Mouse (Mus musculus) spleen, adult 2 months (tissue): ENCODE data around the gene Pear1. TPM values are rescaled to one million over a fixed set of nuclear protein-coding genes. Genes with fewer than 3 reads are reported as not detected.

ENCODE experiments used
- DNase-seq, 2 experiments: peaks; one replicate each; pipeline versions ENCODE4 v3.0.0 to v3.0.0-alpha.2; 2012 to 2021; ENCODE audit warnings: low spot score in 2 of 2, low read depth in 1 of 2
- H3K27ac ChIP-seq: fragments of 200-500 bp; 2 replicates; pipeline ENCODE4 v1.5.1; 2012; ENCODE audit warnings: low read length, inconsistent platforms; ENCODE audit not compliant: insufficient read depth
- H3K27me3 ChIP-seq: fragments of 200-500 bp; 2 replicates; pipeline ENCODE4 v1.6.1; 2012; ENCODE audit warnings: mild to moderate bottlenecking, moderate library complexity, low read length, inconsistent platforms; ENCODE audit not compliant: control insufficient read depth, insufficient read depth
- H3K36me3 ChIP-seq: fragments of 200-500 bp; 2 replicates; pipeline ENCODE4 v1.6.1; 2012; ENCODE audit warnings: mild to moderate bottlenecking, low read length, inconsistent platforms; ENCODE audit not compliant: control insufficient read depth, insufficient read depth
- H3K4me1 ChIP-seq: fragments of 200-500 bp; 2 replicates; pipeline ENCODE4 v1.6.1; 2011; ENCODE audit warnings: inconsistent platforms; ENCODE audit not compliant: control insufficient read depth, insufficient read depth, insufficient read length
- H3K4me3 ChIP-seq: fragments of 200-500 bp; 2 replicates; pipeline ENCODE4 v1.5.1; 2011; ENCODE audit warnings: mild to moderate bottlenecking, inconsistent platforms; ENCODE audit not compliant: insufficient read depth, insufficient read length; ENCODE audit errors: extremely low read depth
- CTCF ChIP-seq: fragments of 200-500 bp; IDR thresholded peaks from 2 replicates; pipeline ENCODE4 v1.5.1; 2011; ENCODE audit warnings: mild to moderate bottlenecking, inconsistent platforms; ENCODE audit not compliant: insufficient read depth, insufficient read length, insufficient replicate concordance; ENCODE audit errors: extremely low read depth
- POLR2A ChIP-seq: fragments of 200-500 bp; IDR thresholded peaks from 2 replicates; pipeline ENCODE4 v1.6.1; 2011; ENCODE audit warnings: low read depth, low read length, inconsistent platforms
- WGBS: fragments of 180-500 bp; shearing (Covaris S2); methylation state at CpG from one replicate; pipeline ENCODE4 v1.1.7; 2018; 5-methylcytosine and 5-hydroxymethylcytosine counted together
- polyA plus RNA-seq: library from polyadenylated mRNA; depleted of rRNA; stranded (reverse); fragments of >200 nt; gene quantifications from 2 replicates; pipeline ENCODE4 v1.2.3, GENCODE M21; 2012

The Pear1 gene
- polyA plus RNA-seq, 1 experiment: 63.8 TPM

- no peaks in the 10 kb centered on the region for H3K27me3 ChIP-seq
- H3K36me3 ChIP-seq: no peaks in the 10 kb centered on the region
- no peak for DNase-seq
- H3K4me1 ChIP-seq: no peaks in the 10 kb centered on the region
- no peak overlapping the region for H3K27ac ChIP-seq
- WGBS: 70% methylated on average over 7 of the region's 7 CpGs
- TF ChIP-seq POLR2A (no peak), CTCF (no peak)
- no peak overlapping the region for H3K4me3 ChIP-seq
These were observed 8.2 kb upstream of the Pear1 start for GRCm38 (mm10) chr3:87832109-87832859.

DNA sequence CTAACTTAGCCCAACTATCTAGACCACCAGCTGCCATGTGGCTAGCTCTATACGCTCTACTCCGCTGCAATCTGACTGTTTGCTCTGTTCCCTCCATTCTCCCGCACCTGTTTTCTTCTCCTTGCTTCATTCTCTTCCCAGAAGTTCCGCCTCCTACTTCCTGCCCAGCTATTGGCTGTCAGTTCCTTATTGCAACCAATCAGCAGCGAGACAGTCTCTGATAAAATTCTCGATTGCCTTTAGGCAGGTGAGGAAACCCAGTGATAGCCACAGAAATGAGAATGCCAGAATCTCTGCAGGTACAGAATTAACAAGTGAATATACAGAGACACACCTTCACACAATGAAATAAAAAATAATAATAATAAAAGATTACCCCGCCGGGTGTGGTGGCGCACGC is 4.9 kb upstream of the Pear1 start:
- Histone ChIP-seq H3K4me1 (no peaks in the 10 kb centered on the region), H3K27me3 (no peaks in the 10 kb centered on the region), H3K27ac (no peak overlapping the region), H3K4me3 (no peak overlapping the region), H3K36me3 (no peaks in the 10 kb centered on the region)
- TF ChIP-seq CTCF (no peak), POLR2A (no peak)
- WGBS: 56% methylated on average over 10 of the region's 10 CpGs
- no peak for DNase-seq

GRCm38 (mm10) chr3:87828435-87828834 is 4.3 kb upstream of the Pear1 start:
- no peak for TF ChIP-seq CTCF
- no peak for TF ChIP-seq POLR2A
- no peak for DNase-seq
- no peaks in the 10 kb centered on the region for H3K4me1 ChIP-seq
- H3K27ac ChIP-seq: no peak overlapping the region
- no peaks in the 10 kb centered on the region for H3K36me3 ChIP-seq
- WGBS: 13% methylated on average over 4 of the region's 4 CpGs
- no peaks in the 10 kb centered on the region for H3K27me3 ChIP-seq
- H3K4me3 ChIP-seq: no peak overlapping the region

- Histone ChIP-seq H3K4me3 (no peak overlapping the region), H3K4me1 (no peaks in the 10 kb centered on the region), H3K27ac (no peak overlapping the region), H3K27me3 (0 out of 2 replicates have a peak, but pooled peaks cover 1% of the 10 kb centered on the region), H3K36me3 (no peaks in the 10 kb centered on the region)
- TF ChIP-seq CTCF (no peak), POLR2A (no peak)
- 82% methylated on average over 12 of the region's 12 CpGs for WGBS
- DNase-seq: no peak
These were observed 5.9 kb downstream of the Pear1 start for GRCm38 (mm10) chr3:87818226-87818625.

GRCm38 (mm10) chr3:87816646-87817093 is 7.4 kb downstream of the Pear1 start:
- Histone ChIP-seq H3K27ac (no peak overlapping the region), H3K4me1 (no peaks in the 10 kb centered on the region), H3K27me3 (0 out of 2 replicates have a peak, but pooled peaks cover 1% of the 10 kb centered on the region), H3K36me3 (no peaks in the 10 kb centered on the region), H3K4me3 (no peak overlapping the region)
- WGBS: 4% methylated on average over 12 of the region's 12 CpGs
- peak; percentile 55 for DNase-seq
- TF ChIP-seq POLR2A (no peak), CTCF (peak; percentile 78; the same call in 1 of the 2 replicates)

DNA sequence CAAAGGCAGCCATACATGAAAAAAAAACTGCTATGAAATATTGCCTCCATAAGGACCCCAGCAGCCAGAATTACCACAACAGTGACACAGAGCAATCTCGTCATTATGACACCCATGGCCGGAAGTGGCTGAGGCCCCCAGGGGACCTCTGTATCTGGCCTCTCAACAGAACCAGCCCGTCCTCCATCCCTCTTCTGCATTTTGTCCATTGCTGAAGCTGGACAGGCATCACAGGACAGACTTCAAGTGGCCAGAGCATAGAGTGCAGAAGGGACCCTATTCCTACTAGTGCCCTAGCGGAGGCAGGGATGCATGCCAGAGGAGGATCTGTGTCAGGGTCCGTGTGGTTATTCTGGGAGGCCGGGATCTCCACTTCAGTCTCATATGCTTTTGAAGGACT is 7.9 kb downstream of the Pear1 start:
- Histone ChIP-seq H3K27me3 (0 out of 2 replicates have a peak, but pooled peaks cover 1% of the 10 kb centered on the region), H3K4me1 (no peaks in the 10 kb centered on the region), H3K36me3 (no peaks in the 10 kb centered on the region), H3K27ac (no peak overlapping the region), H3K4me3 (no peak overlapping the region)
- 61% methylated on average over 6 of the region's 6 CpGs for WGBS
- DNase-seq: no peak
- TF ChIP-seq CTCF (no peak), POLR2A (no peak)

DNA sequence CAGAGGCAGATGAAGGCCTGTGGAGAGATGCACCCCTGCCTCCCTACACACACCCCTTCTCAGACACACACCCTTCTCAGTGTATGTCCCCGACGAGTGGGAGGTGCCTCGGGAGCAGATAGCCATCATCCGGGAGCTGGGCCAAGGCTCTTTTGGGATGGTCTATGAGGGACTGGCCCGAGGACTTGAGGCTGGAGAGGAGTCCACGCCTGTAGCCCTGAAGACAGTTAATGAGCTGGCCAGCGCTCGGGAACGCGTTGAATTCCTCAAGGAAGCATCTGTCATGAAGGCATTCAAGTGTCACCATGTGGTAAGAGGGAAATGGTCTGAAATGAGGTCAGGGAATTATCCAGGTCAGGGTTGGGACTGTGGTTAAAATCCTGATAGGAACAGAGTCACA is 11.2 kb downstream of the Pear1 start:
- no peak overlapping the region for H3K27ac ChIP-seq
- TF ChIP-seq CTCF: no peak
- no peak for TF ChIP-seq POLR2A
- H3K27me3 ChIP-seq: peaks cover 5% of the 10 kb centered on the region; the same call in 1 of the 2 replicates
- H3K4me1 ChIP-seq: no peaks in the 10 kb centered on the region
- no peak overlapping the region for H3K4me3 ChIP-seq
- WGBS: 67% methylated on average over 10 of the region's 10 CpGs
- DNase-seq: no peak
- H3K36me3 ChIP-seq: no peaks in the 10 kb centered on the region
